Mouse (Mus musculus): ENCODE data around the gene Gstm2. TPM values are rescaled to one million over a fixed set of nuclear protein-coding genes. Genes with fewer than 3 reads are reported as not detected.
"Not testable (repeated sequence)": the region's sequence is repeated elsewhere in the genome, so short reads cannot be mapped to it uniquely, and the experiment has no call there.

Gstm2 gene
- 100 to 1,000 TPM; 137 to 156 TPM for total RNA-seq (2021)

DNA sequence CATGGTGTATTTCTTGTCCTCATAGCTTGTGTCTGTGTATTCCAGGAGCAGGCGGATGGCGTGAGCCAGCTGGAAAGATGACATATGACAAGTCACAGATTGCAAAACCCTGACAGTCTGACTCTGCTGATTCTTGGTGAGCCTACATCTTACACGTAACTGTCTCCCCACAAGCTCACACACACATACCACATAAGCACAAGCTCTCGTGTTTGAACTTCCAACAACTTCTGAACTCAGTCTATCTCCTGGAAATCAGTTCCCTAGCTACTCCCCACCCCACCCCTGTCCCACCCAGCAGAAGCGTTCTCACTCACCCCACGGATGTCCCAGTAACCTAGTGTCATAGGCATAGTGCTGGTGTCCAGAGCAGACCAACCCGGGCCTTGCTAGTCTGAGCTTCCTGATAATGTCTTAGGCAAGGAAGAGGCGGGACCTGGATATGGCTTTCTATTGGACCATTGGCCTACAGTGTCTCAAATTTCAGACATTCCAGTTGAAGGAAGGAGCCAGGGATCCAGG is at the start of gene Gstm2:
Gene Gstm2 (minus strand): TSS at position 413 of the 522 bp plus-strand sequence.
- DNase-seq (ENCODE audit: low spot score): peak; percentile 48
- intact Hi-C loops (cut with DNase I): no loop called here

DNA sequence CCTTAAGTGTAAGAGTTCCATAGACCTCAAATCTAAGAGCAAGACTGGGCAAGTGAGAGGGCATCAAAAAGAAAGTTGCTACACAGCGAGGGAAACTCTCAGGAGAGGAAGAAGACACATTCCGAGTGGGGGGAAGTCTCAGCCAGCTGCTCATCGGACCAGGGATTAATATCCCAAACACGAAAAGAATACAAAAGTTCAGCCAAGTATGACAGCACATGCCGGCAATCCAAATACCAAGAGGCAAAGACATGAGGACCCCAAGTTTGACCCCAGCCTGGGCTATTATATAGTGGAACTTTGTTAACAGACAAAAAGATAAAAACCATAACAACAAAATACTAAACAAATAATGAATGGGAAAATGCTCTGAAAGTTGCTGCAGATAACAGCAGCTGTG is 46.9 kb upstream of the Gstm2 start:
- intact Hi-C loops (cut with DNase I): no loop called here
- DNase-seq (ENCODE audit: low spot score): no peak

DNA sequence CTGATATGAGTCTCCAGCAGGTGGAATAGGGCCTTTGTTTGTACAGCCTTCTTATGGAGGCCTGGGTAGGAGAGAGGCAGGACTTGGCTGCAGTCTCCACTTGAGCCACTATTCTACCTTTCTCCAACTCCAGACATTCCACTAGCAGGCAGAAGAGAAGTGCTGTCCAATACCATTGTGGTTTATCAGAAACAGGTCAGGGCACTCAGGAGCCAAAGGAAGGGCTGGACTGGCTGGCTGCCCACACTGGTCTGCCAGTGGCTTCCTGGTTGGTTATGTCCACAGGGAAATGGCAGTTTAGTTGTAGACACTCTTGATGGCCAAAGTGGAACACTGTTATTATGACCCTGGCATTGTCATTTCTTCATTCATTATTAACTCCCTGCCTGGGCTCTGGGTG is 45.9 kb upstream of the Gstm2 start:
- no peak for DNase-seq (ENCODE audit: low spot score)
- intact Hi-C loops (cut with DNase I): no loop called here

DNA sequence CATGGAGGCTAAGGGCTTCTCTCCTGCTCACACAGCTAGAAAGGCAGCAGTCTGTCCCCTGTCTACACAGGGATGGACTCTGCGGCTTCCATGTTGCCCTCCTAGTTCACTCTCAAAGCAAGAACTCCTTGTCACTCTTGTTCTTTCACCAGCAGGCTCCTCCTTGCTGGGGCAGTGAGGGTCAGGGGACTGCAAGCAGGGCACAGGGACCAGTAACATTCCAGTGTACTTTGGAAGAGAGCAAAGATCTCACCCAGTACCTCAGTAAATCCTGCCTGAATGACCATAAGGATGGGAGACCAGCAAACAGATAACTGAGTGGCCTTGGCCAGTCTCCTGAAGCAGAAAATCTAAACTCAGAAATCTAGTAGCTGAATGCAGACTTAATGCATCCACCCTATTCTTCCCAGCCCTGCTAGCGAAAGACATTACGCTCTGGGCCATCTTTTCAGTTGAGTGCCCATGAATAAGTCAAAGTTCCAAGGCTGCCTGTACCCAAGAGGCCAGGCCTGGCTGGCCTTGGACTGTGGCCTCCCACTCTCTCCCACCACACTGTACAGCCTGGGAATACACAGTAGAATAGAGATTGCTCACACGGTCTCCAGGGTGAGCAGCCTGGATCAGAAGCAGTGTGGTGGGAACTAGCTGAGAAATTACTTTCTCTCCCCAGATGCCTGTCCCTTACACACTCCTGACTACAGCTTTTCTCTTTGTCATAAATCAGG is 42.5 kb upstream of the Gstm2 start:
- intact Hi-C loops (cut with DNase I): no loop called here
- DNase-seq (ENCODE audit: low spot score): no peak

DNA sequence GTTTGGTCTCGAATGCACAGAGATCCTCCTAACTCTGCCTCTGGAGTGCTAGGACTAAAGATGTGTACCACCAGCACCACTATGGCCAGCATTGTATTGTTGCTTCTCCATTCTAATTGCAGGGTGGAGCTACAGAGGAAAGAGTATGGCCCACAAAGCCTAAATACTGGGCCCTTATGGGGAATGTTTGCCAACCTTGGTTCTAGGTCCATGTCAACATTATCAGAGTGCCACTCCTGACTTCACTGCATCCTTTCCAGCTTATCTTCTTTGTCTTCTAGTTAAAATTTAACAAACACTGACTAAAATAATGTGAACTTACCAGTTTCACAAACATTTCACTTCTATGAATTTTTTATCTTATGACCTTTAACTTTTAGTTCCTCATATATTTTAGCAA is 40.3 kb upstream of the Gstm2 start:
- DNase-seq (ENCODE audit: low spot score): no peak

DNA sequence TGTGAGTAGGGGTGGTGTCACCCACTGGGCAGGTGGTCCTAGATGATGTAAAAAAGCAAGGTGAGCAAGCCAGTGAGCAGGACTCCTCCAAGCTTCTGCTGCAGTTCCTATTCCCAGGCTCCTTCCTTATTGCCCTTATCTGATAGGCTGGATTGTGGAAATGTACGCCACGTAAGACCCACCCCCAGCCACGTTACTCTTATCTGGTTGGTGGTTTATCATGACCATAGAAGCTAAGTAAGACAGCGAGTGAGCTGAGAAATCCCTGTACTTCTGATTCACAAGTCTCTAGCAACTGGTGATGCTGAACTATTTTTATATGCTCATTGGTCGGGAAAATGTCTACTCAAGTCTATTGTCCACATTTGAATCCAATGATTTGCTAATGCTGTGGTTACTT is 39.8 kb upstream of the Gstm2 start:
- DNase-seq (ENCODE audit: low spot score): no peak
- intact Hi-C loops (cut with DNase I): no loop called here

More for the DNA sequence above, 40.3 kb upstream of the Gstm2 start:
- intact Hi-C loops (cut with DNase I): no loop called here

DNA sequence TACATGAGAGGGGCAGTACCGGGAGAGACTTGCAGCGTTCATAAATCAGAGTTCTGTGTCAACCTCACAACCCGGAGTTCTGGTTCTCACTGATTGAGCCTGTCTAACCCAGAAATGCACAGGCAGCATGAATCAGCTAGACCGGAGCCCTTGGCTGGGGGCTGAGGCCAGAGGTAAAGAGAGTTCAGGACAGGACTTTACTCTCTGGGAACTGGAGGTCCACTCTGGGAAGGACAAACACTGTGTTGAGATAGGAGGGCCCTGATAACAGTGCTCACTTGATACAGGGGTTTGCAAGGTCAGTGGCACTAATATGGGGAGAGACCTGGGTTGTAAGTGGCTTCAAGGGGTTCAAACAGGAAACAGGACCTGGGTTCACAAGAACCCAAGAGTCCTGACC is 39.1 kb upstream of the Gstm2 start:
- intact Hi-C loops (cut with DNase I): no loop called here
- no peak for DNase-seq (ENCODE audit: low spot score)

DNA sequence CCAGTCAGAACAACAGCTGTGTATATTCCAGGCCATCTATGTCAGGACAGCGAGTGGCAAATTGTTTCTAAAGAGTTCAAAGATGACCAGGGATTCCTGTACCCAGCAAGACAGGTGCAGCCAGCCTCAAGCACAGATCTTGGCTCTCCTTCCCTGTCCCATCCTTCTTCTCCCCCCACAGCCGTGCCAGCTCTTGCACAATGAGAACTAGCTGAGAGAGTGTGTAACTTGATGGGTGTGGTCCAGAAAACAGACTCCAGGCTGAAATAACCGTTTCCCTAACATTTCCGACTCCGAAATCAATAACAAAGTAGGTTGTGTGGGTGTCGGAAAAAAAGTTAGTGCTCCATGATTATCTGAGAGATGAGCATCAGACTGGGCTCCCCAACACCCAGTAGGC is 36.4 kb upstream of the Gstm2 start:
- no peak for DNase-seq (ENCODE audit: low spot score)
- intact Hi-C loops (cut with DNase I): no loop called here

DNA sequence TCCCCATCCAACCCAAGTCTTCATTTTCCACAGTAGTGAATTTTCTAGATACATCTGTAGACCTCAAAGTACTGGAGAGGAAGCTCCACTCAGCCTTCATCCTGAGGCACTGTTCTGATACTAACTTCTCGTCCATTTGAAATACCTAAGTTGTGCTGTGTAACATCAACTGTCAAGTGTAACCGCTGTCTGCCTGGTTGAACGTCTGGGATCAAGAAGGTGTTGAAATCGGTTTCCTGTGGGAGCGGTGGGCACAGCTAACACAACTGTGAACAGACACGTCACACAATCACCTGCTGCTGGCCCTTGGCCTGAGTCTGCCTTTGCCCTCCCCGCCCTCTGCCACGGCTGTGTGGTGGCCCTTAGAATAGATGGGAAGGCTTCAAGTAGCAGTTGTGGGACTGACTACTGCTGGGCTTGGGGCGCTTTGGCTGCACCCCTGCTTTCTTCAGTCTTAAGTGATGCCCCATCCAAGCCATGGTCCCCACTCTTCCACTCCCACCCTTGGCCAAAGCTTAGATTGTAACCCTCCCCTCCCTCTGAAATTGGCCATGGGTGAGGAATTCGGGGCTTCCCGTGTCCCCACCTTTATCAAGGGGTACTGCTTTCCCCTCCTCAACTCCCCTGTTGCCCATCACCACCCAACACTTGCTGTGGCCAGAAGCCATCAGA is 34.2 kb upstream of the Gstm2 start:
- DNase-seq (ENCODE audit: low spot score); intact Hi-C loops (cut with DNase I): not testable (repeated sequence)

DNA sequence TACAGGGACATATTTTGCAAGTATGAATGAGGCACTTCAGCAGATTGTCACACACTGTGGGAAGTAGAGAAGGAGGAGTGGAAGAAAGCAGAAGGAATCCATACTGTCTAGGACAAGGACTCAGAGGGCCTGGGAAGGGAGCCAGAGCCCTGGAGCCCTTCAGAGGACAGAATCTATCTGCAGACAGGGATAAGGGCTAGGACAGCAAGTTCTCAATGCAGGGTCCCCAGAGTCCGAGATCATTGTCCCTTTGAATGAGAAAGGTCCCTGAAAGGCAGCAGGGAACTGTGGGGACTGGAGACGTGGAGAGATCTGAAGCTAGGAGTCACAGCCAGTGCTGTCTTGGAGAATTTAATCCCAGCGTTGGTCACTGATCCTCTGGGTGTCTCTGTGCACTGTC is 33.0 kb upstream of the Gstm2 start:
- intact Hi-C loops (cut with DNase I): loop anchor here (2.0 to 5.0 kb wide), 4 partner anchors 43 to 128 kb away; partner anchors contain the start of gene Gnai3
- not testable (repeated sequence) for DNase-seq (ENCODE audit: low spot score)

DNA sequence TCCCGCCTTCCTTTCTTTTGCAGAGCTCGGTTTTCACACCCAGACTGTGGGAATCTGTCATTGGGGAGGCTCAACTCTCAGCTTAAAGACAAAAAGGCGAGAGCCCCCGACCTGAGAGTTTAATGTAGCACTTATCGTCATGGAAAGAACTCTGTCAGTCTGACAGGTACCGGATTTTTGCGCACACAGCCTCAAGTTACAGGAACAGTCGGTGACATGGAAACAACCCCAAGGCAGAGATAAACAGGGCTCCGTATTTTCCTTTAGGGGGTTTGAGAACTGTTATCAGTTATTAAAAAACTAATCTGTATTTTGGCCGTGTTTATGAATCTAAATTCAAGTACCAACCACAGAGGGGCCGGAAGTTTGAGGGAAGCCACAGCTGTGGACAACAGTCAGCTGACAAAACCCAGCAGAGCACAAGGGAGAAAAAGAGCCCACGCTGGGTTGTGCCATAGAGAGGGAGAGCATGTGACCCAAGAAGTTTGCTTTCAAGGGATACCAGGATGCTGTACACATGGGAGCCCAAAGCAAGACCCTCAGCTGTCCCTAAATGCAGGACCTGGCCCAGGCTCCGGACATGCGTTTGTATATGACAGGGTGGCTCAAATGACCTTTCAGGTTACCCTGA is 32.1 kb upstream of the Gstm2 start:
- no peak for DNase-seq (ENCODE audit: low spot score)
- intact Hi-C loops (cut with DNase I): loop anchor here (2.0 to 5.0 kb wide), 4 partner anchors 44 to 129 kb away; partner anchors contain the start of gene Gnai3

DNA sequence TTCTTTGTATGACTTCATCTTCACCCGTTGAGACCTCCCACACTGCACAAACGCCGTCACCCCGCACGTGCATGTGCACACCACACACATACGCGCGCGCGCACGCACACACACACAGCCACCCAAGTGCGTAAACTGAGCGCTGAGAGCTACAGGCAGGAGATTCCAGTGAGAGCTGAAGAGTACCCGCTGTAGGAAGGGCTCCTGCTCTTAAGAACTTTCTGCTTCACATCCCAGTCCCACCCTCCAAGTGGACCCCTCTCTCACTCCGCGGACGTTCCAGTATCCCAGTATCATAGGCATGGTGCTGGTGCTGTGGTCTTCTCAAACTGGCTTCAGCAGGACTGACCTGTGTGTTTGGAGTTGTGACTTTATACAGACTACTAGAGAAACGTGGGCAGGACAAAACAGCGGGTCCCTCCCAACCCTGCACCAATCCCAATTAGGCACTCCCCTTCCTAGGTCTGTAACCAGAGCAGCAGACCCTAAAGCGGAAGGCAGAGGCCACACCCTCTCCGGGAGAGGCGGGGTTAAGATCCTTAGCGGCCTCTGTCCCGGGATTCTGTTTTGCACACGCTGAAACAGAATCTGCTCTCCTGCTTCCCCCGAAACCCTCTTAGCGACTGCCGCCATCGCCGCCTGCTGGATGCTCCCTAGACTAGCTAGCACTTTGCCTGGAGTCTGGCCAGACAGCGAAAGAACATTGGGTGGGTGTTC is 31.4 kb upstream of the Gstm2 start, which contains the start of gene Gstm1:
Gene Gstm1 (minus strand): TSS at position 501 of the 717 bp plus-strand sequence.
- DNase-seq (ENCODE audit: low spot score): peak; percentile 98
- intact Hi-C loops (cut with DNase I): loop anchor here (2.0 to 5.0 kb wide), 4 partner anchors 45 to 130 kb away; partner anchors contain the start of gene Gnai3

DNA sequence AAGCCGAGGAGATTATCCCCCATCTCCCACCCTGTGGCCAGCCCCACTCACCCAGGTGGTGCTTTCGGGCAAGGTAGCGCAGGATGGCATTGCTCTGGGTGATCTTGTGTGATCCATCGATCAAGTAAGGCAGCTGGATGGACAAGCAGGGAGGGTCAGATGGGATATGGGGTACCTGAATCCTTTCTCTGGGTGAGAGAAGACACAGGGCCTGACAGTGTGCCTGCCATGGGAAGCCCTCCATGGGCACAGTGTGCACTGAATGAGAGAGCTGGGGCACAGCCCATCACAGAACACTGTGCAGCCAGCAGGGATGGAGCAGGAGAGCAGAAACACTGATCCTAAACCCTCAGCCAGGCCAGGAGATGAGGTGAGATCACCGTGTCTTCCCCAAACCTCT is 30.2 kb upstream of the Gstm2 start:
- intact Hi-C loops (cut with DNase I): loop anchor here (5.0 kb wide), 3 partner anchors 46 to 131 kb away; partner anchors contain the start of gene Gnai3
- not testable (repeated sequence) for DNase-seq (ENCODE audit: low spot score)

DNA sequence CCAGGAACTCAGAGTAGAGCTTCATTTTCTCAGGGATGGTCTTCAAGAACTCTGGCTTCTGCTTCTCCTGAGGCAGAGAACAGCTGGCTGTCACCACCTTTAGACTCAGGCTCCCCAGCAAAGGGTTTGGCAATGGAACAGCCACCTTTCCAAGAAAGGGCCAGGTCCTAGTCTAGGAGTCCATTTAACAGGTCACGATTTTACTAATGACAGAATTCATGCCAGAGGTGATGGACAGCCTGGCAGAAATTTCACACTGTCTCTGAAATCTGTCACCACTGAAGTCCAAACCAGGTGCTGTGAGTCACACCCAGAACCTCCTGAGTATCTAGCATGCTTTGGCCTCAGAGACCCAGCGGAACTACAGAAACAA is 28.7 kb upstream of the Gstm2 start:
- DNase-seq (ENCODE audit: low spot score): no peak
- intact Hi-C loops (cut with DNase I): loop anchor here (5.0 kb wide), 3 partner anchors 47 to 132 kb away; partner anchors contain the start of gene Gnai3

DNA sequence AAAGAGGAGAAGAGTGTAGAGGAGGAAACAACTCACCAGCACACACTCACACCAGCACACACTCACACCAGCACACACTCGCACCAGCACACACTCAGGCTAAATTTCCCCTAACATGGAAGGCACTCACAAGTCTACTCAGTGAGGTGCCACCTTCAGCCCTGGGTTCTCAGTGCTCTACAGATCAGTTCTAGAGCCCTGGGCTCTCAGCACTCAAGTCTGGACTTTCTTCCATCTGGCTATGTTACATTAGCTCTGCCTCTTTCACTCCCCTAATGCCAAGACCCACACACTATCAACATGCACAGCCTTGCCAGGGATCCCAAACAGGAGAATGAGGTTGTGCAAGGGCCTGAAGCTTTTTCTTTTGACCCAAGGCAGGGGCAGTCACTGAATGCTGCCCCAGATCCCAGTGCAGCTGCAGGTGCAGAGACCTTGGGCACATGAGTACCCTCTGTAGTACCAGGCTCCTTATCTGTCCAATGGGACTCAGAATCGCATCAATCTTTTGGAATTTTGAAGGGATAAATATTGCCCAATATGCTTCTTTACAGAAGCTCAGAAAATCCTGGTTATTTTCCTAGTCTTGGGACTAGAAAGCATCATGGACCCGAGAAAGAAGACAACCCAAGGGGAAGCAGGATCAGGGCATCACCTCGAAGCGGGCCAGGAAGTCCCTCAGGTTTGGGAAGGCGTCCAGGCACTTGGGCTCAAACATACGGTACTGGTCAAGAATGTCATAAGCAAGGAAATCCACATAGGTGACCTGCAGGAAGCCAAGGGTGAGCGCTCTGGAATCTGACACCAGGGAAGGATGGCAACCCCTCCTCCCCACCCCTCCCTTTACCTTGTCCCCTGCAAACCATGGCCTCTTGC is 28.1 kb upstream of the Gstm2 start:
- no peak for DNase-seq (ENCODE audit: low spot score)
- intact Hi-C loops (cut with DNase I): no loop called here

DNA sequence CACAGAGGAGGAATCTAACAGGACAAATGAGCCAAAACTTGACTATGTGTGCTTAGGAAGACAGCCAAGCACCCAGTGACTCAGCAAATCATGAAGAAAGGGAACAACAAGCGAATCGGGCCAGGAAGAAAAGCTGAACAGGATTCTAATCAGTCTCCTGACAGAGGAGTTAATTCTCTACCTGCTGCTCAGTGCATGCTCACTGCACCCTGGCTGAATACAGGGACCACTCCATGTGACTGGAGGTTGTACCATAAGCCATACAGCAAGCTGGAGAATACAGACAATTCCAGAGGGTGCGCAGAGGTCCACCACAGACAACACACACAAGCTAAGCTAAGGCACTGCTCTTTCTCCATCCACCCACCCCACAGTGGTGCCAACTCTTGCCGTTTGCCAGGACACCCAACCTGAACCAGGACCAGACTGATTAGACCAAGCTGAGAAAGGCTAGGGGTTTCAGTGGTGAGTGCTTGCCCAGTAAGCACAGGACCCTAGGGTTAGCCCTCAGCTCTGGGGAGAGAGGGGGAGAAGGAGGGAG is 27.1 kb upstream of the Gstm2 start:
- intact Hi-C loops (cut with DNase I): no loop called here
- DNase-seq (ENCODE audit: low spot score): peak; percentile 63

DNA sequence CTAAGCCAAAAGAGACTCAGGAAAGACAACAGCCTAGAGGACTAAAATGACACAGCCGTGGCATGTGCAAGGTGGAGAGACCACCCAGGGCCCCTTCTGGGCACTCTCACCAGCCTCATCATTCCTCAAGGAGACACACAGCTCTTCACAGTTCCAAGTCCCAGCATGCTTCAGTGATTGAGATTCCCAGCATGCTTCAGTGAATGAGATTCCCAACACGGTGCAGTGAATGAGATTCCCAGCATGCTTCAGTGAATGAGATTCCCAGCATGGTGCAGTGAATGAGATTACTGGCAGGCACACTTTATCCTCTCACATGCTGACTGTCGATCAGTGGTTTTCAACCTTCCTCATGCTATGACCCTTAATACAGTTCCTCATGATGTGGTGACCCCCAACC is 25.3 kb upstream of the Gstm2 start:
- intact Hi-C loops (cut with DNase I): no loop called here
- DNase-seq (ENCODE audit: low spot score): no peak

DNA sequence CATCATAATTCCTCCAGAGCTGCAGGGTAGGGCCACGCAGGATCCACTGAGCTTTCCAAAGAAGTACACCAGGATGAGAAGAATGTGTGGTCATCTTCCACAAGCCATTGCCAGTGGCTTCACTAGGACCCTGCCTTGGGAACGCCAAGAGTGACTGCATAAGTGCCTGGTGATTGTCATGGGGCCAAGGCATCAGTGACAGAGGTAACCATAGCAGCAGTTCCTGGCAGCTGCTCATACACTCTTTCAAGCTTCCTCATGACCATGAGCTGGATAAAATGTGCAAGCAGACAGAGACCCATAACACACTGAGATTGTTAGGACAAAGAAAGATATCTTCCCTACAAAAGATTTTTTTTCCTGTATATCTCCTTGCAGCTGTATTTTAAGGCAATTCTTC is 24.0 kb upstream of the Gstm2 start:
- intact Hi-C loops (cut with DNase I): no loop called here
- DNase-seq (ENCODE audit: low spot score): no peak

DNA sequence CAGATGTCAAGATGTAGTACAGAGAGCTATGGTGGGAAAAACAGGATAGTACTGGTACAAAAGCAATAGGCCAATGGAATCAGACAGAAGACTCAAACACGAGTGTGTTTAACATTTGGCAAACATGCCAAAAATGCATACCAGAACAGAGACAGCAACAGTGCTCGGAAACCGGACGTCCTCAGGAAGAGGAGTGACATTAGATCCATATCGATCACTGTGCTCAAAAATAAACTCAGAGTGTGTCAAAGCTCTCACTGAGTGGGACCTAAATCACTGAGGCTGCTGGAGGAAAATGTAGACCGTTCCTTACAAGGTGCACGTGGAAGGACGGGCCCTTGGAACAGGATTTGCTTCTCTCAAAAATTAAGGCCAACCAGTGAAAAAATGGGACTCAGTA is 15.8 kb upstream of the Gstm2 start:
- intact Hi-C loops (cut with DNase I): no loop called here
- no peak for DNase-seq (ENCODE audit: low spot score)

All from heart, postnatal 25 days (tissue).